Mouse (Mus musculus) testis, adult 2 months (tissue): ENCODE results near the gene Sars.

ENCODE experiments used
- CTCF ChIP-seq: fragments of 200-500 bp; IDR thresholded peaks from 2 replicates; pipeline ENCODE4 v1.5.1; 2012; ENCODE audit warnings: low read depth, mild to moderate bottlenecking, inconsistent platforms, low read length, moderate library complexity; ENCODE audit not compliant: control insufficient read depth, insufficient read depth, insufficient replicate concordance
- POLR2A ChIP-seq: fragments of 200-500 bp; IDR thresholded peaks from 2 replicates; pipeline ENCODE4 v1.6.1; 2012; ENCODE audit warnings: low read depth, mild to moderate bottlenecking, inconsistent platforms, low read length, moderate library complexity; ENCODE audit not compliant: control insufficient read depth

- TF ChIP-seq CTCF (no peak), POLR2A (no peak)
Observed at GRCm38 (mm10) chr3:108478800-108479199, 33.8 kb upstream of the Sars start.
